Mouse (Mus musculus) stomach, postnatal 0 days (tissue): ENCODE measurements around the gene Gm867. TPM values are rescaled to one million over a fixed set of nuclear protein-coding genes. Genes with fewer than 3 reads are reported as not detected.

Source experiments
- ATAC-seq: fragments of 200-750 bp; cut with Nextera tagmentation; 2 replicates; pipeline ENCODE4 v1.8.0; 2017; ENCODE audit not compliant: low FRiP score, low TSS enrichment
- DNase-seq: peaks from one replicate; pipeline ENCODE4 v3.0.0-alpha.2; 2016; ENCODE audit warnings: low spot score
- H3K27ac ChIP-seq: fragments of 300-500 bp; sonication (generic); replicated peaks from 2 replicates; pipeline ENCODE4 v1.5.1; 2014; ENCODE audit warnings: mild to moderate bottlenecking, control low read depth
- H3K27me3 ChIP-seq: fragments of 300-500 bp; sonication (generic); 2 replicates; pipeline ENCODE4 v1.6.1; 2014; ENCODE audit warnings: low read length; ENCODE audit not compliant: control insufficient read depth, insufficient read depth
- H3K36me3 ChIP-seq: fragments of 300-500 bp; sonication (generic); 2 replicates; pipeline ENCODE4 v1.6.1; 2014; ENCODE audit warnings: low read length, mixed read lengths; ENCODE audit not compliant: control insufficient read depth, insufficient read depth
- H3K4me1 ChIP-seq: fragments of 300-500 bp; sonication (generic); replicated peaks from 2 replicates; pipeline ENCODE4 v1.6.1; 2014; ENCODE audit warnings: antibody characterized with exemption; ENCODE audit not compliant: control insufficient read depth, insufficient read depth
- H3K4me2 ChIP-seq: fragments of 300-500 bp; sonication (generic); replicated peaks from 2 replicates; pipeline ENCODE4 v1.6.1; 2014; ENCODE audit warnings: low read depth, mild to moderate bottlenecking, control low read depth, moderate library complexity
- H3K4me3 ChIP-seq: fragments of 300-500 bp; sonication (generic); 2 replicates; pipeline ENCODE4 v1.5.1; 2014; ENCODE audit warnings: low read depth, low read length, control low read depth
- H3K9ac ChIP-seq: fragments of 300-500 bp; sonication (generic); 2 replicates; pipeline ENCODE4 v1.6.1; 2014; ENCODE audit warnings: mild to moderate bottlenecking, low read length, control low read depth, mixed read lengths
- H3K9me3 ChIP-seq: fragments of 300-500 bp; sonication (generic); 2 replicates; pipeline ENCODE4 v1.6.1; 2016; ENCODE audit warnings: low read length; ENCODE audit not compliant: control insufficient read depth
- CTCF ChIP-seq: IDR thresholded peaks from 2 replicates; pipeline ENCODE4 v1.5.1; 2016; ENCODE audit warnings: antibody characterized with exemption, low read depth, mild to moderate bottlenecking, moderate library complexity
- EP300 ChIP-seq: optimal IDR thresholded peaks from 2 replicates; pipeline ENCODE3; 2016; ENCODE audit warnings: antibody characterized with exemption
- WGBS: fragments of 180-500 bp; shearing (Covaris S2); extraction: QIAGEN DNeasy Blood & Tissue Kit; methylation state at CpG from one replicate; pipeline ENCODE4 v1.1.7; 2014; 5-methylcytosine and 5-hydroxymethylcytosine counted together
- polyA plus RNA-seq: library from polyadenylated mRNA; unstranded; fragments of >200 nt; fragmentation: Nextera tagmentation; extraction: Ambion mirVana; gene quantifications from 2 replicates; pipeline ENCODE4 v1.2.1, GENCODE M21; 2015

The Gm867 gene
- polyA plus RNA-seq, 1 experiment from 2014 or later, result 0.22 TPM

DNA sequence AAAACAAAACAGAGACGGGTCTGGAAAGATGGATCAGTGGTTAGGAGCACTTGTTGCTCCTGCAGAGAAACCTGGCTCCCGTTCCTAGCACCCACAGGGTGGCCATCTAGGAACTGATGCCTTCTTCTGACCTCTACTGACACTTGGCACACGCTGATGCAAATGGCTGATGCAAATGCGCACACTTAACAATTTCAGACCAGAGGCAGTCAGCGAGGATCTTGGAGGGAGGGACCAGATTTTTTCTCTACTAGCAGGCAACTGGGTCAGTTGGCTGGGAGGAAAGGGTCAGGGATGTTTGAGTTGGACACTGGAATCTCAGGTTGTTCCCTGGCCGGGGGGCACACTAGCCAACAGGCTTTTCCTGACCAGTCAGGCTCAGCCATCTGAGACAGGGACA is 7.6 kb downstream of the Gm867 start, which contains the start of gene Chchd10:
TSS of gene Chchd10 (plus strand) at position 240 of the 400 bp plus-strand sequence.
- no peaks in the 10 kb centered on the region for H3K36me3 ChIP-seq
- no peak for TF ChIP-seq EP300
- TF ChIP-seq CTCF, result no peak
- DNase-seq (no peak), ATAC-seq (no peak)
- H3K4me1 ChIP-seq, result peaks cover 11% of the 10 kb centered on the region
- peak within 1 kb of the TSS; percentile 58 for H3K4me3 ChIP-seq
- no peaks in the 10 kb centered on the region for H3K27me3 ChIP-seq
- H3K27ac ChIP-seq, result peak within 1 kb of the TSS; percentile 45; the same call in 1 of the 2 replicates
- WGBS, result 45% methylated on average over 6 of the region's 6 CpGs
- H3K4me2 ChIP-seq, result peak within 1 kb of the TSS; percentile 91
- H3K9me3 ChIP-seq, result no peaks in the 10 kb centered on the region
- H3K9ac ChIP-seq, result peak within 1 kb of the TSS; percentile 82

DNA sequence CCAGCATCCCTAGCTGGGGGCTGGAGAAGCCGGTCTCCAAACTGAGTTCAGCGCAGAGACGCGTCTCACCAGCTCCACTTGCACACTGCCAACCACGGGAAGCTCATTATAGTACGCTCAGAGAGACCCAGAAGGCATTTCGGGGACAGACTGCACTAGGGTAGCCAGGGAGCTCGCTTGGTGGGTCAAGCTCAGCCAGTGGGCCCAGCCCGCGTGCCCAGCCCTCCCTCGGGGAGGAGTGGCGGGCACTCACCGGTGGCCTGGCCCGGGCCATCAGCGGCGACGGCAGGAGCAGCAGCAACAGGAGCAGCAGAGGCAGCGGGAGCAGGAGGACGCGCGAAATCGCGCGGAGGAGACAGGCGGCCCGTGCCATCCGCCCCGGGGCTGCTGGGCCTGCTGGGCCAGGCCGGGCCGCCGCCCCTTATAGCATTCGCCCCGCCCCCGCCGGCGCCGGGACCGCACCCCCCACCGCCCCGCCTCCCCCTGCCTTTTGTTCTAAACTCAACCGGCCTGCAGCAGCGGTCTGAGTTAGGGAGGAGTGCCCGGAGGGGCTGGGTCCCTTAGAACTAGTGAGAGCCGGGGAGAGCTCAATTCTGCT is 8.3 kb downstream of the Gm867 start:
- ATAC-seq (peak; percentile 65), DNase-seq (peak; percentile 81)
- H3K27ac ChIP-seq, result peak overlapping the region; percentile 45; the same call in 1 of the 2 replicates
- H3K27me3 ChIP-seq, result no peaks in the 10 kb centered on the region
- H3K9me3 ChIP-seq, result no peaks in the 10 kb centered on the region
- peak overlapping the region; percentile 82 for H3K9ac ChIP-seq
- peaks cover 11% of the 10 kb centered on the region for H3K4me1 ChIP-seq
- TF ChIP-seq CTCF, result no peak
- peak overlapping the region; percentile 58 for H3K4me3 ChIP-seq
- H3K36me3 ChIP-seq, result no peaks in the 10 kb centered on the region
- WGBS, result 1% methylated on average over 41 of the region's 44 CpGs
- H3K4me2 ChIP-seq, result peak overlapping the region; percentile 91

DNA sequence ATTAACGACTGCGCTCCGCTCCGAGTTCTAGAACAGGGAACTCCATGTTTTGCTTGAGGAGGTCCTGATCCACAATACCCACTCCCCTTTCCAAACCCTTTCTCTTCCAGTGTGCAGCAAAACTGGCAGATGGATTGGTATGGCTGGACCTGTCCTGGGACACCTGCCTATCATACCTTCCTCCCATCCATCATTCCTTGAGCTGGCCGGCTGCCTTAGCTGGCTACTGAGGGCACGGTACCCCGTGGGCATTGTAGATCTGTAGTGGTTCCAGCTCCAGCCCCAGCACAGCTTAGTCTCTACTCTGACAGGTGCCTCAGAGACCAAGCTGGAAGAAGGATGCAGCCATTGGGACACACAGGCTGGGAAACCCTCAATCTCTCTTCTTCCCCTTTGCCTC is 9.2 kb downstream of the Gm867 start:
- Histone ChIP-seq H3K9me3 (no peaks in the 10 kb centered on the region), H3K4me3 (peak overlapping the region; percentile 58; the same call in 1 of the 2 replicates), H3K4me2 (peak overlapping the region; percentile 91), H3K27me3 (no peaks in the 10 kb centered on the region), H3K36me3 (peaks cover under 1% of the 10 kb centered on the region; the same call in 1 of the 2 replicates), H3K4me1 (peaks cover 6% of the 10 kb centered on the region; the same call in 1 of the 2 replicates), H3K27ac (no peak overlapping the region), H3K9ac (peak overlapping the region; percentile 82; the same call in 1 of the 2 replicates)
- TF ChIP-seq EP300, result no peak
- no peak for TF ChIP-seq CTCF
- 12% methylated on average over 7 of the region's 7 CpGs for WGBS
- ATAC-seq (no peak), DNase-seq (no peak)

DNA sequence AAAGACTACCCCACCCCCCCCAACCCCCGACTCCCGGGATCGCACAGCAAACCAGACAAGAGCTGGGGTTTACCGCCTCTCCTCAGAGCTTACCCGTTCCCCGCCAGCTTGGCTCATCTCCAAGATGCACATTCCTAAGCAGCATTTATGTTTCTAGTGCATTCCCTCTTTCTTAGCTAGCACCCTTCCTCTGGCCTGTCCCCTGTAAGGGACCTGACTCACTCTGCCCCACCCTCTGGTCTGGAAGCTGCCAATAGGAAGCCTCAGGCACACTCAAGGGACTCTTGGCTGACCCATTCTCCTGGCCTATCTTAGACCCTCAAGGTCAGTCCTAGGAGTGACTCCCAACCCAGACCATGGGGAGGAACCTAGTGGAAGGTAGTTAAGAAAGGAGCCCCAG is 10.2 kb downstream of the Gm867 start:
- no peak overlapping the region for H3K4me3 ChIP-seq
- H3K27me3 ChIP-seq, result no peaks in the 10 kb centered on the region
- 0 out of 2 replicates have a peak overlapping the region, but pooled peaks have one; percentile 14 for H3K4me2 ChIP-seq
- H3K9ac ChIP-seq, result no peak overlapping the region
- DNase-seq, result no peak
- no peak for ATAC-seq
- 12% methylated on average over 6 of the region's 6 CpGs for WGBS
- TF ChIP-seq CTCF (no peak), EP300 (no peak)
- H3K36me3 ChIP-seq, result peaks cover 4% of the 10 kb centered on the region; the same call in 1 of the 2 replicates
- H3K9me3 ChIP-seq, result no peaks in the 10 kb centered on the region
- peaks cover 4% of the 10 kb centered on the region; the same call in 1 of the 2 replicates for H3K4me1 ChIP-seq
- H3K27ac ChIP-seq, result no peak overlapping the region

DNA sequence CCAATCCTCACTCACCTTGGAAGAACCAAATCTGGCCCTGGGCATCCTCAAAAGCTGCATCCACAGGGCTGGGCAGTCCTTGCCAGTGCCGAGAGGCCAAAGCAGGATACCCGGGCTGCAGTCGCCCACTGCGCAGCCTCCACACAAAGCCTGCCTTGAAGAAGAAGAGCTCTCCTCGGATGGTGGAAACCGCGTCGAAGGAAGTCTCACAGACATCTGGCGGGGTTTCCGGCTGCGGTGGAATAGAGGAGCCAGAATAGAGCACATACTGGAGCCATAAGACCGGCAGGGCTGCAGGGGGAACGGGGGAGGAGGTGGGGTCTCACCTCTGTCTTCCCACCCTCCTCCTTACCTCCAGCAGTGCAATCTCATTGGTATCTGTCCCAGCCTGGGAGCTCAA is 14.1 kb downstream of the Gm867 start:
- H3K27me3 ChIP-seq, result no peaks in the 10 kb centered on the region
- no peak for DNase-seq
- H3K4me1 ChIP-seq, result no peaks in the 10 kb centered on the region
- 86% methylated on average over 13 of the region's 13 CpGs for WGBS
- H3K9me3 ChIP-seq, result no peaks in the 10 kb centered on the region
- no peak overlapping the region for H3K4me3 ChIP-seq
- H3K9ac ChIP-seq, result no peak overlapping the region
- H3K4me2 ChIP-seq, result no peak overlapping the region
- no peak for ATAC-seq
- TF ChIP-seq CTCF (no peak), EP300 (no peak)
- no peak overlapping the region for H3K27ac ChIP-seq
- H3K36me3 ChIP-seq, result peaks cover 4% of the 10 kb centered on the region; the same call in 1 of the 2 replicates

DNA sequence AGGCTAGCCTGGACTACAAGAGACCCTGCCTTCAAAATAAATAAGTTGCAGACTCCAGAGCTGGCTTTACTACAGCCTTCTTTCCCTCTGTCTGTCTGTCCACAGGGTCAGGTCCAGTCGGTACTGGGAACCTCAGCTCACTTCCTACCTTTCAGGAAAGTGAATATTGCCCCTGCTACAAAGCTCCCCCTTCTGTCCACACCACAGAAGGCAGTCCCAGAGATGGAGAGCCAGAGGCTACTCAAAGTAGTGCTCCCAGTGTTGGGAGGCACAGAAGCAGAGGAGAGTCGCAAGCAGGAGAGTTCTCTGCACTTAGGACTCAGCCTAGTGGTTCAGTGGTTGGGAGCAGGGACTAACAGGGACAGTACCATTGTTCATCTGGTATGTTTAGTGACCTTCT is 16.1 kb downstream of the Gm867 start:
- no peak overlapping the region for H3K27ac ChIP-seq
- no peak overlapping the region for H3K4me2 ChIP-seq

More for the DNA sequence above, 16.1 kb downstream of the Gm867 start:
- H3K4me3 ChIP-seq, result no peak overlapping the region
- no peak overlapping the region for H3K9ac ChIP-seq
- H3K4me1 ChIP-seq, result no peaks in the 10 kb centered on the region
- DNase-seq (no peak), ATAC-seq (no peak)
- peak; percentile 53 for TF ChIP-seq CTCF
- TF ChIP-seq EP300, result no peak
- 67% methylated on average over 2 of the region's 2 CpGs for WGBS
- H3K36me3 ChIP-seq, result peaks cover 4% of the 10 kb centered on the region; the same call in 1 of the 2 replicates
- H3K27me3 ChIP-seq, result no peaks in the 10 kb centered on the region
- no peaks in the 10 kb centered on the region for H3K9me3 ChIP-seq
